Mouse (Mus musculus) cerebellum, postnatal 14 days (tissue): ENCODE results near the gene Guca1b.

ENCODE experiments used
- DNase-seq, 2 experiments: peaks; one replicate each; pipeline ENCODE4 v3.0.0; 2021; ENCODE audit warnings: mixed read lengths in 2 of 2

Guca1b gene

DNA sequence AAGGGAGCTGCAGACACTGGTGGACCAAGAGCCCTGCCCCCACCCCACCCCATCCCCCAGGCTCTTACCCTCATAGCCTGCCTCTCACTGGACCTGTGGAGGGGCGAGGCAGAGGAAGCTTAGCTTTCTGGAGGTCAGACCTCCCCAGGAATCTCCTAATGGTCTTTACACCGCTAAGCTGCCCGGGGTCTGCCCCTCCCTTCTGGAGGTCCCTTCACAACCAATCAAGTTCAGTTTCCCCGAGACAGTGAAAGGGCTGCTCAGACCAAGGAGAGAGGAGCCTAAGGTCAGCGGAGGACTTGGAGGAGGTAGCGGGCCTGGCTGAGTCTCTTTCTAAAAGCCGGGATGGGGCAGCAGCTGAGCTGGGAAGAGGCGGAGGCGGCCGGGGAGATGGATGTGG is at the start of gene Guca1b:
Gene Guca1b (plus strand): TSS at position 249 of the 400 bp plus-strand sequence.
- DNase-seq, result no peak

DNA sequence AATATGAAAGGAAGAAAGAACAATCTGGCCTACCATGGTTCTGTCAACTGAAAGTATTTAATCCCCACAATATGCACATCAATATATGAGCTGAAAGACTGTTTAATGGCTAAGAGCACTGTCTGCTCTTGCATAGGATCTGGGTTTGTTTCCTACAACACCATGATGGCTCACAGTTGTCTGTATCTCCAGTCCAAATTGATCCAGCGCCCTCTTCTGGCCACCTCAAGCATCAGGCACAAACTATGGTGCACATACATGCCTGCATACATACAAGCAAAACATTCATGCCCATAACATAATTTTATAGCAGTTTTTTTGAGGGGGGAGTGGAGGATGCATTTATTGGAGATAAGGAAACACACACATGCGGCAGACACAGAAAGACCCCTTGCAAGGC is 42.1 kb upstream of the Guca1b start:
- DNase-seq, result no peak

DNA sequence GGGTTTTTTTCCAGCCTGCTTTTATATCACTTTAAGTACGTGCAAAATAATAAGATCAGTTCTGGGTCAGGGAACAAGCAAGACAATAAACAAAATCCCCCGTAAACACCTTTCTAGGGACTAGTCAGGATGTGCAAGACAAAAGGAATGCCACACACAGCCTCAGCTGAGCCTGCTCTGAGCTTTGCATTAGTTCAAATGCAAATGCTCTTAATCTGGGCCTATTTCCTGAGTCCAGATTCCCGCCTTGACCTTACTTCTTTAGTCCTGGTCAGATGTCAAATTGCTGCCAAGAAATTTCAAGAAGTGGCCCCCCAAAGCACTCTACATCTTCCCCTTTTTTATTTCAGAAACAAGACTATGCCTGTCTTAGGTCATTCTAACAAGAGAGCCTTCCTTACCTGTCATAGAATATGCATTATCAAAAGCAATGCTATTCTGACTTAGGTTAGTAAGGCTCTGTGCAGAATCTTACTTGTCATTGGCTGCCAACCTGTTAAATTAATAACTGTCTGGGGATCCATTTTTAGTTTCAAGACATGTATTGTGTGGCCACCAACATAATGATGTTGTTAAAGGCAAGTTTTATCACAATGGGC is 35.4 kb upstream of the Guca1b start:
- no peak for DNase-seq

DNA sequence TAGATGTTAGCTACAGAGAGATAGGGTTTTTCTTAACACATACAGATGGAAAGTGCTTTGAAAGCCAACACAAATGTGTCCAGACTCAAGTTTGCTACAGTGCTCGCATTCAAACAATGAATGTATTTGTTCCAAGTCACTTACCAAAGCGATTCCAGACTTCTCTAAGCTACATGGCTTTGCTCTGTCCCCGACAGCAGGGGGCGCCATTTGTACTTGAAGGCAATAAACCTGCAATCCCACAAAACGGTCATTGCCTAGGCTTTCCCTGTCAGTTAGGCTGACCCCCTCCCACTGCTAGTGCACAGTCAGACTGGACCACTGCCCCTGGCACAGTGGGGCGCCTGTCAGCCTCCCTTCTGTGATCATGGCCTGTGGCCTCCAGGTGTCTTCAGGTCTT is 25.2 kb upstream of the Guca1b start:
- peak; percentile 35 to 64 for DNase-seq

DNA sequence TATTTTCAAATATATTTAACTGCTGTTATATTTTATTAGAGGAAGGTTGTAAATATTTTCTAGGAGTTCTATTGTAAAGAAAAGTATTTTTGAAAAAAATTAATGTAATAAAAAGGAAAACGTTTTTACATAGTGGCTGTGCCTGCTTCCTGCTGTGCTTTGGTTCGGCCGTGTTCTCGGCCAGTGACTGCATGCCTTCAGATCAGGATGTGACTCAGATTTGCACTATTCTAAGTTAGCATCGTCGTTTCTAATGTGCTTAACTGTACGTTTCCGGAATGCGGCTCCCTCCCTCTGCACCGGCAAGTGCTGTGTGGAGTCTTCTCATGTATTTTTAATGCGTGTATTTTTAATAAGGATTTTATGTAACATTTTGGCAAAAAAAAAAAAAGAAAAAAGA is 23.9 kb upstream of the Guca1b start:
- DNase-seq, result no peak

DNA sequence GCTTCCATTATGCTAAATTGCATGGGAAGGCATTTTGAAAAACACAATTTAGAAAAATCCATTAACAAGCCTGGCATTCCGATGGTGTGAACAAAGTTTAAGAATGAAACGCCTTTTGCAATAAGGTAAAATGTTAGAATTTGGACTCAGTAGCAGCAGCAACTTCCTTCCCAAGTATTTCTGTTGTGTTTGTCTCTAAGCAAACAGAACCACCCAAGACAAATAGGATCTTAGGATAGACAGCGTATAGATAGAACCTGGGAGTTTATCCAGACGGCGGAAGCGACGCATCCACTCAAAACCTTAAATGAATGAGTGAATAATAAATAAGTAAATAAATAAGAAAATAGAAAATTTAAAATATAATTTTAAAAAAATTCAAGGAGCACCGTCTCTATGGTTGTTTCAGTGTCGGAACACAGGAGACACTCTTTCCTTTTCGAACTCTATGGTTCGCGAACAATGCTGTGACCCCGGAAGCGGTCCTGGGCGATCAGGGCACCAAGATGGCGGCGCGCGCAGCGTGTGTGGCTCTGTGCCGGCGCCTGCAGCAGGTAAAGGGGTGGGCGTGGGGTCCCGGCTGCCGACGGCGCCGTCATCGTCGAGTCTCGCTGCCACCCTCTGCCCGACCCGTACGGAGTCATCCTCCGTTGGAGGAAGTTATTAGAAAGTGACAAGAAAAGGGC is 16.6 kb upstream of the Guca1b start, which contains the start of gene Mrps10:
Gene Mrps10 (plus strand): TSS at position 487 of the 686 bp plus-strand sequence.
- peak; percentile 92 to 93 for DNase-seq

DNA sequence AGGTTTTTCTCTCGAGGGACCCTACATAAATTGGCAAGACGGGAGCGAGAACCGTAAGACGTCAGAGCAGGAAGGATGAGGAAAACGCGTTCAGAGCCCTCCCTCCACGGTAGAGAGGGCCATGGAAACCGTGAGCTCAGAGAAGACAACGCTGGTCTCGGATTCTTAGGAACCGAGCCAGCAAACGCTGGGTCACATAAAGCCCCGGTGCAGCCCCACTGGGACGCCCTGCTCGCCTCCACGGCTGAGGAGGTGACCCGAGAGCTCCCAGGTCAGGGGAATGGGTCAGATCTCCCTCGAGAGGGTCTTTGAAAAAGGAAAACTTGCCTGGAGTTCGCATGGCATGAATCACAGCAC is 16.1 kb upstream of the Guca1b start:
- no peak for DNase-seq

DNA sequence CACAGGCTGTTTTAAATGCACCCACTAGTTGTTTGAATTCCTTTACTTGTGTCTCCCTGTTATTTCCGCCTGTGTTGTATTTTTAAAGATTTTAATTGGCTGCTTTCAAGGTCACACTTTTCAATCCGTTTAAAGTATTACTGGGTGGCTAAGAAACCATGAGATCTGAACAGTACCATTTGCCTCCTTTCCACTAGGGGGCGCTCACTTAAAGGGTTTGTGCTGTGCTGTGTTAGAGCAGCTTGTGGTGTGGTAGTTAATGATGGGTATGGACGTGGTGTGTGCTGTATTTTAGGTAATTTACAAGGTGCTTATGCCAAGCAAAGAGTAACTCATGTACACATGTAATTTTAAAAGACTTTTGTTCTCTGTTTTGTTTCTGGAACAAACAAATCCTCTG is 13.7 kb upstream of the Guca1b start:
- DNase-seq, result peak; percentile 74 to 83

DNA sequence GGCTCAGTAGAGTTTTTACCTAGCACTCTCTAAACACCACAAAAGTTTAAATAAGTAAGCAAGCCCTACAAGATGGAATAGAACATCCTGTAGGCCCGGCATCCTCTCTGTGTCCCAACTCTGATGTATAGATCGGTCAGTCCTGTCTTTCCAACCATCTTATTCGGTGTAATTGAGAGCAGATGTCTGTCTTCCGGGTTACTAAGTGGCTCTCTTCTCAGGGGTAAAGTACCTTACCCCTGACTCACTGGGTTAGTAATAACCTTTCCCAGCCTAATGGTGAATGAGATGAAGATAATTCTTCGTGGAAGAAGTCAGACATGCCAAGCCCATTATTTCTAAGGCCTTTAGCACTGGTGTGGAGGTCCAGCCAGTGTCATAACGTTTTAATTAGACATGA is 11.2 kb upstream of the Guca1b start:
- no peak for DNase-seq

DNA sequence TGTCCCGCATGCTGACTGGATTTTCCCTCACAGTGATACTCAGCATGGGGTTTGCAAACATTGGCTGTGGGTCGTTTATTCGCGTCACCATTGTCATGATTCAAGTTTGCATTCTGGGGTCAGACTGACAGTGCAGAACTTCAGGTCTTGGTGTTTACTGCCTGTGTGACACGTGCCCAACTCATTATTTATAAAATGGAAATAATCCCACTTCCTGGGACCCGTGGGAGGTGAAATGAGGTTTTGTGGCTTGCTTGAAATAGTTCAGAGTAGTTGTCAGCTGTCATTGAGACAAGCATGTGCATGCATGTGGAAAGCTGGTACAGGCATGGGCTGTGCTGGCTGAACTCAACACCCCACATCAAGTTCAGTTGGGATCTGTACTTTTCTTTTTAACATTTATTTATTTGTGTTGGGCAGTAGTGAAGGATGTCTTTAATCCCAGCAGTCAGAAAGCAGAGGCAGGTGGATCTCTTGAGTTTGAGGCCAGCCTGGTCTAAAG is 8.4 kb upstream of the Guca1b start:
- DNase-seq, result no peak

DNA sequence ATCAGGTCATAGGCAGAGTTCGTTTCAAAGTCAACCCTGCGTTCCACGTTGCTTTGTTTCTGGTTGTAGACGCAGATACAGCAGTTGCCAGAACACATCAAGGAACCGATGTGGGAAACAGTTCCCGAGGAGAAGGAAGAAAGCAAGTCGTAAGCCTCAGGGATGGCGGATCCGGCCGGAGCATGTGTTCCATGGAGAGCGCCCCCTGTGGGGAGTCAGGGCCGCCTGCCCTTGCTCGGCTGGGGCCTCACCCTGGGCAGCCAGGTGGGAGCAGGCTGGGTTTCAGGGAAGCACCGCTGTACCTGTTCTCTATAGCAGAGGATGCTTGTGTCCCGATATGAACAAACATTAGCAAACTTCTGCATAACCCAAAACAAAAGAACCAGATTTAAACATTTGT is 7.1 kb upstream of the Guca1b start:
- DNase-seq, result no peak

DNA sequence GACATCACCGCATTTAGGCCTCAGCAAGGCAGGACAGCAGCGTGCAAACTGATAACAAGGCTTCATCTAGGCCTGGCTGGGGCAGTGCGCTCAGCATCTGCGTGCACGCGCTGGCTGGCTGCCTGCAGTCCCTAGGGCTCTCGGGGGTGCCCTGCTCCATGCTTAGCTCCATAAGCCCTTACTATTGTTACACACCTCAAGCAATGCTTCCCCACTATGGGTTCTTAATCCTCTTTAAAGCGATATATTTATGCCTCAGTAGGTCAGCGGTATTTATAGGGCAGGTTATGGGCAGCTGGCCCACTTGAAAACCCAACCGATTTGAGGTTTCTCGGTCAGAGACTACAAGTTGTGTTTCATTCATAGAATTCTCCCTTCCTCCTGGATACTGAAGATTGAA is 3.3 kb upstream of the Guca1b start:
- no peak for DNase-seq

DNA sequence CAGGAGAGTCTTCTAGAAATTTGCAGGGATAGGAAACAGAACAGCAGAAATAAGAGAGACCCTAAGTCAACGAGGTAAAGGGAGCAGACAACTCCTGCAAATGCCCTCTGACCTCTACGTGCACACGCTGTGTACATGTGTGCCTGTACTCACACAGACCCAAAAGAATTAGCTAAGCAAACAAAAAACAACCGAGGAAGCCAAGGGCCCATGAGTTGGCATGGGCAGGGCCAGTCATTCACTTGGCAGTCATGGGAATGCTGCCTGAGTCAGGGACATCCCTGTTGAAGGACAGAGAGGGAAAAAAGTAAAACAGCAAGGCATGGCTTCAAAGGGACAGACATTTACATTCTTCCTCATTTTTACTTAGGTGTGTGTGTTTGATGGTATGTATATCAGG is 1.9 kb upstream of the Guca1b start:
- DNase-seq, result no peak

DNA sequence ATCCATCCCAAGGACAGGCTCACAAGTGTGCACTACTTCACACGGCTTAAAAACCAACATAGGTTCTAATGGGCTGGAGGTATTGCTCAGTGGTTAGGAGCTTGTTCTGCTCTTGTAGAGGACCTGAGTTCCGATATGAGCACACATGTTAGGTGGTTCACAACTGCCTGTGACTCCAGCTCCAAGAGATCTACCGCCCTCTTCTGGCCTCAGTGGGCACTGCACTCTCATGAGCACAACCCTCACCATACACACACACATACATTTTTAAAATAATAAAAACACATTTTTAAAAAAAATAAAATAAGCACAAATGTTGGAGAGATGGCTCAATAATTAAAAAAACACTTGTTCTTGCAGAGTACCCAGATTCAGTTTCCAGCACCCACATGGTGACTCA is 1.1 kb upstream of the Guca1b start:
- no peak for DNase-seq

DNA sequence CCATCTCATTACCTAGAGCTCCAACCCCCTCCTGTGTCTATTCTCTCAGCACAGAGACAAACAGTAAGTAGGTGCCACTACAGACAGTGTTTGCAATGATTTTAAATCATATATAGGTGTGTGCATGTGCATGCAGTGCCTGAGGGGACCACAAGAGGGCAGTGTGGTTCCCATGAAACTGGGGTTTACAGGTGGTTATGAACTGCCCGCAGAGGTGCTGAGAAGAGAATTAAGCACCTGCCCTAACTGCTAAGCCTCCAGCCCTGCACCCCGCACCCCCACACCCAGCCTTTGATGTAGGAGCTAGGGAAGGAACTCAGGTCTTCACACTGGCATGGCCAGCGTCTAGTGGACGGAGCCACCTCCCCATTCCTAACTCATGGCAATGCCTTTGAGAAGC is 1.5 kb downstream of the Guca1b start:
- peak; percentile 55 to 80 for DNase-seq

DNA sequence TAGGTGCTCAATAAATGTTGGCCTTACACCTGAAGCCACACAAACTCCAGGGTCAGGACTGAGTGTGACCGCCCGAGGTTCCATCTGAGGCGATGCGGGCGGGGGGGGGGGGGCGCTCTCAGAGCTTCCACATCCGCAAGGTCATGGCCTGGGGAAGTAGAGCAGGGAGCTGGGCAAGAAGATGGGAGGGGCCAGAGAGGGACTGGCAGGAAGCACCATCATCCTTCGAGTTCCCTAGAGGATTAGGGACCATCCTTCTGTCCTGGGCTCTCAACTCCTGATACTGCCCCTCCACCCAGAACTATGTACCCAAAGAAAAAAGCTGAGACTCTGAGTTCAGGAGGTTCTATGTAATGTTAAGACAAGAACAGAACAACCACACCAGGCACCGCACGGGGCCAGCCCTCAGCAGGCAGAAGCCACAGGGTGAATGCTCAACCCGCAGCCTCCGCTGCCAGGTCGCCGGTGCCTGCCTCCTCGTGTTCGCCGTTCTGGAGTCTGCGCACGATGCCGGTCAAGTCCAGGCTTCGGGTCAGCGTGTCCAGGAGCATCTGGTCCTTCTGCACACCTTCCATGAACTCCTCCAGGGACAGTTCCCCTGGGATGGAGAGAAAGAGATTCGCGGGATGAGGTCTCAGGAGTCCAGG is 9.2 kb downstream of the Guca1b start:
- DNase-seq, result no peak

DNA sequence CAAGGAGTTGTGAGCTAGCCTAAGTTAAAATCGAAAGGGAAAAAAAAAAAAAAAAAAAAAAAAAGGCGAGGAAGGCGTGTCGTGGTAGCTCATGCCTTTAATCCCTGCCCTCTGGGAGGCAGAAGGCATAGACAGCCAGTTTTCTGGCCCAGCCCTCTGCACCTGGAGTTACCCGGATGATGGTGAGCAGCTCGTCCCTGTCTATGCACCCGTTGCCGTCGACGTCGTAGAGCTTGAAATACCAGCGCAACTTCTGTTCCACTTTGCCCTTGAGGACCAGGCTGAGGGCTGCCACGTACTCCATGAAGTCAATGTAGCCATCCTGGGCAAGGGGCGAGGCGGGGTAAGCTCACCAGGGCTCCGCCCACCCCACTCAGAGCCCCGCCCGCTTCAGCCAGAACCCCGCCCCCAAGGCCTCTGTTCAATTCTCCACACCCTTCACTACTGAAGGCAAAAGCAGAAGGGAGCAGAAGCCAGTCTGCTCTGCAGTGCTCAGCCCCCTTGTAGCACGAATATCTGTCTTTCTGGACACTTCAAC is 10.3 kb downstream of the Guca1b start:
- DNase-seq, result peak in 1 of 2 experiments; percentile 37

DNA sequence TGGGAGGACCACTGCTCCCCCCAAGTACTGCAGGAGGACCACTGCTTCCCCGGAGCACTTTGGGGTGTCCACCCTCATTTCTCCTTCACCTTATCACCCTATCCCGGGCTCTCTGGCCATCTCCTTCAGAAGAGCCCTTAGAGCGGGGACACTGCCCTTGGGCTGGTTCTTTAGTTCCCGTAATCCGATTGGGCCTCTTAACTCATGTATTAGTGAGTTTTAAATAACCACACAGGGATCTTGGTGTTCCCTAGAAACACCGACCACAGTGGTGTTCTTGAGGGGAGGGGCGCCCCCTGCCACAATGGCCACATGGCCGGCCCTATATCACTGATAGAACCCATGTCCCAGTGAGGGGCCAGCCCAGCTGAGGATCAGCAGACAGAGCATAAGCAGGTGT is 13.9 kb downstream of the Guca1b start:
- no peak for DNase-seq

DNA sequence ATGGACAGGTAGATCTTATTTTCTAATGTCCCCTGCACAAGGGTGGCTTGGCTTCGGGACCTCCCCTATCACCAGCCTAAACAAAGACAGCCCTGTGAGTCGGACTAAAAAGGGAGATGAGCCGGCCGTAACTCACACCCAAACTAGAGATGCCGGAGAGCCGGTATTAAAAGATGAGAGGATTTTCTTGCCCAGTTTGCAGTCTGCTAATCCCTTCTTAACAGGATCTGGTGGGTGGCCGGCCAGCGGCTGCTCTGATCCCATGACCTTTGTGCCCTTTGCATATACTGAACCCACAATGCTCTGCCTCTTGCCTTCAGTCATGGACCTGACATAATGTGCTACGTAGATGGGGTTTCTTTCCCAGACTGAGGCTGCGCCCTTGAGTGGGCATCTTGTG is 15.3 kb downstream of the Guca1b start, which contains the start of gene Guca1a:
Gene Guca1a (minus strand): TSS at position 134 of the 400 bp plus-strand sequence.
- DNase-seq, result no peak

DNA sequence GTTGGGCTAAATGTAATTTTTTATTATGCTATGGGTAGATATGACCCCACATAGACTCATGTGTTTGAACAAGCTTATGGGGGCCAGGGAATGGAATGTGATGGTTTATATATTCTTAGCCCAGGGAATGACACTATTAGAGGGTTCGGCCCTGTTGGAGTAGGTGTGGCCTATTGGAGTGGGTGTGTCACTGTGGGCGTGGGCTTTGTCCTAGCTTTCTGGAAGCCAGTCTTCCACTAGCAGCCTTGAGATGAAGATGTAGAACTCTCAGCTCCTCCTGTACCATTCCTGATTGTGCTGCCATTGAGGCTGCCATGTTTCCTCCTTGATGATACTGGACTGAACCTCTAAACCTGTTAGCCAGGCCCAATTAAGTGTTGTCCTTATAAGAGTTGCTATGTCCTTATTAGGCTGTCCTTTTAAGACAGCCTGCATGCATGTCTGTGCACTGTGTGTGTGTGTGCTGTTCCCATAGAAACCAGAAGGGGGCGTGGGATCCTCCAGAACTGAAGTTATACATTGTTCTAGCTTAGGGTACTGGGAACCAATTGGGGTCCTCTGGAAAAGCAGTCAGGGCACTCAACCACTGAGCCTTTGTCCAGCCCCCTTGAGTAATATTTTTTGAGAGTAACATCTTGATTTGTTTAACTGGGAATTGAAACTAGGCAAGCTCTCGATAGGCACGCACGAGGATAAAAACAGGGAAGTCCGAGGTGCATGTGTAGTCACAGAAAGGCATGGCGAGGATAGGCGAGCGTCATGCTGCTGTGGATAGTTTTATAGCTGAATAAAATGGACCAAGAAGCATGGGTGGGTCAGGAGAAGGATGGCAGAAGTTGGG is 22.7 kb downstream of the Guca1b start:
- DNase-seq, result no peak

DNA sequence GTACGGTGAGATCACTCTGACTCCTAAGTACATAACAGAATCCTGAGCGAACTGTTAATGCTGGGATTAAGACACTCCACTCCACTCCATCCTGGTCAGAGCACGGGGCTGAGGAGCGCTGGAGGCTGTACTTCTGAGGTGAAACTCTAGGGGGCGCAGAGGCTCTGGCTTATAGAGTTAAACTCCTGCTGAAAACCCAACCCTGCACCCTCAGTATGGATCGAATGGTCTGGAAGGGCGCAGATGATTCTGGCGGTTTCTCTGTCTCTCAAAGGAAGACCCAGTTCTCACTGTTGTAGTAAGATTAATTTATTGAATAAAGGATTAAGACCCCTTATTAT is 23.3 kb downstream of the Guca1b start:
- peak; percentile 75 to 84 for DNase-seq

DNA sequence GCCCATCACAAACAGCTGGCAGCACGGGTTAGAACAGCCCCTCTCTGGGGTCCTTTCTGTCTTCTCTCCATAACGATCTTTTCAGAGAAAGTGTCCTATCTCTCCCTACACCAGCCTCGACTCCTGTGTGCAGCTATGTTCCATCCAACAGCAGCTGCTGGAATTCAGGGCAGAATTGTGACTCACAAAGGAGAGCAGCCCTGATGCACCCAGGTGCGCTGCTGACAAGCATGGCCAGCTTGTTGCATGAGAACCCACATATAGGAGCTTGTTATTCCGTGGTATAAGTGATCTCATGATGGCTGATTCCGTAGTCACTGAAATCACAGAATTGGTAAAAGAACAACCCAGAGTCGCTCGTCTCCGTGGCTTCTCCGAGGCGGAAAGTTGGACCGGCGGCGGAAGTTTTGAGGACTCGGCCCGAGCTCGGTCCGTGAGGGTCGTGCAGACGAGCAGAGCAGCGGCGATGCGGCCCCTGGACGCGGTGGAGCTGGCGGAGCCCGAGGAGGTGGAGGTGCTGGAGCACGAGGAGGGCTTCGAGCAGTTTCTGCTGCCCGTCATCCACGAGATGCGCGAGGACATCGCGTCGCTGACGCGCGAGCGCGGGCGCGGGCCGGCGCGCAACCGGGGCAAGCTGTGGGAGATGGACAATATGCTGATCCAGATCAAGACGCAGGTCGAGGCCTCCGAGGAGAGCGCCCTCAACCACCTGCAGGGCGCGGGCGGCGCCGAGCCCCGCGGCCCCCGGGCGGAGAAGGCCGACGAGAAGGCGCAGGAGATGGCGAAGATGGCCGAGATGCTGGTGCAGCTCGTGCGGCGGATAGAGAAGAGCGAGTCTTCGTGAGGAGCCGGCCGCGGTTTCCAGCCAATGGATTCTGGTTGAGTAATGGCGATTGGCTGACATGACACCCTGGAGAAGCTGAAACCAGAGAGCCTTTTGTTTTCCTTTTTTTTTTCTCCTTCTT is 25.0 kb downstream of the Guca1b start:
- peak; percentile 34 to 42 for DNase-seq
